ENCODE assay signal across 25 mouse cellular contexts in genomic region chr13:102397411-102397810, GRCm38 (mm10).
DNase-seq lines count a peak whose midpoint lies in the region; ATAC-seq and TF ChIP-seq lines count a peak whose summit lies in the region.
"Had no signal": no experiment of that assay in that cellular context is flagged by ENCODE, and none has a peak within 500 bp of the region (broad histone marks: within the 10 kb centered on the region; RNA-seq: fewer than 3 reads in every experiment).

No protein-coding gene starts in this region.

- peak; percentile 60 for DNase-seq in gastrocnemius, adult 2 months
- DNase-seq in gastrocnemius, postnatal 14 days: no peak
- peak; percentile 12 for DNase-seq in kidney, adult 9 months
- DNase-seq in kidney, postnatal 25 days: peak; percentile 8 to 37
- no peak for DNase-seq in kidney, adult 18-20 months
- DNase-seq in skeletal muscle tissue, adult 2 months (ENCODE audit: low read depth, low spot score): peak; percentile 79
- DNase-seq: adrenal gland, postnatal 10 days; adrenal gland, postnatal 36 days; B cell, adult 2 months; cerebellum, adult 18-20 months; cerebellum, adult 9-10 months; cerebellum, postnatal 14 days; heart, adult 2 months; heart, postnatal 14 days; heart, postnatal 4 days had no signal

- no peak overlapping the region for H3K4me2 ChIP-seq in kidney, embryonic 15.5 days
- H3K4me2 ChIP-seq: forebrain, embryonic 13.5 days; heart, embryonic 13.5 days; hindbrain, embryonic 15.5 days had no signal

- H3K9ac ChIP-seq in kidney, embryonic 15.5 days: no peak overlapping the region
- H3K9ac ChIP-seq: forebrain, embryonic 13.5 days; heart, embryonic 13.5 days; hindbrain, embryonic 15.5 days had no signal

- peaks cover 18% of the 10 kb centered on the region for H3K4me1 ChIP-seq in kidney, embryonic 15.5 days

- TF ChIP-seq CTCF in gastrocnemius, adult 2 months (IDR thresholded peaks at IDR 0.05): no peak

- 81% methylated on average over 4 of the region's 4 CpGs for WGBS in kidney, embryonic 15.5 days

- no peaks in the 10 kb centered on the region for H3K9me3 ChIP-seq in kidney, embryonic 15.5 days (replicated peaks)
- H3K9me3 ChIP-seq: forebrain, embryonic 10.5 days; forebrain, embryonic 13.5 days; G1E; heart, embryonic 10.5 days; heart, embryonic 13.5 days; hindbrain, embryonic 15.5 days had no signal

- H3K27ac ChIP-seq in gastrocnemius, adult 2 months: peak overlapping the region; percentile 81
- no peak overlapping the region for H3K27ac ChIP-seq in kidney, embryonic 15.5 days
- H3K27ac ChIP-seq: forebrain, embryonic 10.5 days; forebrain, embryonic 13.5 days; heart, adult 2 months; heart, embryonic 10.5 days; heart, embryonic 13.5 days; hindbrain, embryonic 15.5 days had no signal

- no peak overlapping the region for H3K4me3 ChIP-seq in gastrocnemius, adult 2 months
- H3K4me3 ChIP-seq in kidney, embryonic 15.5 days (replicated peaks): no peak overlapping the region
- H3K4me3 ChIP-seq: forebrain, embryonic 10.5 days; forebrain, embryonic 13.5 days; heart, adult 2 months; heart, embryonic 10.5 days; heart, embryonic 13.5 days; hindbrain, embryonic 15.5 days had no signal

- ATAC-seq in kidney, embryonic 15.5 days (replicated peaks; ENCODE audit: low FRiP score): no peak
- ATAC-seq: forebrain, embryonic 13.5 days; forebrain, embryonic 16.5 days; Patski had no signal

- no peaks in the 10 kb centered on the region for H3K27me3 ChIP-seq in kidney, embryonic 15.5 days
- H3K27me3 ChIP-seq: CH12.LX; forebrain, embryonic 13.5 days; heart, embryonic 13.5 days; hindbrain, embryonic 15.5 days; Patski had no signal

- no peaks in the 10 kb centered on the region for H3K36me3 ChIP-seq in kidney, embryonic 15.5 days
- H3K36me3 ChIP-seq: forebrain, embryonic 10.5 days; G1E; heart, embryonic 10.5 days; heart, embryonic 13.5 days; hindbrain, embryonic 15.5 days had no signal

- intact Hi-C loops in gastrocnemius, adult 2 months (cut with DNase I): loop anchor here (2.0 to 10.0 kb wide), 4 partner anchors 45 to 660 kb away; no protein-coding TSS in a partner anchor
- intact Hi-C loops in gastrocnemius, postnatal 14 days (cut with DNase I; ENCODE audit: low total_unique reads): no loop called here

Comparison
In these comparisons a context has a peak if more than half of its experiments do, and no peak if none do; other contexts are left out.
1. DNase-seq: peak in gastrocnemius, adult 2 months (single experiment), kidney, adult 9 months (single experiment), kidney, postnatal 25 days (2 of 2) and skeletal muscle tissue, adult 2 months (single experiment); none in gastrocnemius, postnatal 14 days (single experiment) and kidney, adult 18-20 months (single experiment).